Mouse (Mus musculus) stomach, embryonic 16.5 days (tissue): Measurements from ENCODE around the gene Gpatch4. TPM values are rescaled to one million over a fixed set of nuclear protein-coding genes. Genes with fewer than 3 reads are reported as not detected.

Experiments used
- ATAC-seq: fragments of 200-750 bp; cut with Nextera tagmentation; 2 replicates; pipeline ENCODE4 v1.8.0; 2017; ENCODE audit warnings: moderate number of reproducible peaks, moderate TSS enrichment; ENCODE audit not compliant: insufficient read depth, low FRiP score
- H3K27ac ChIP-seq: fragments of 300-500 bp; sonication (generic); 2 replicates; pipeline ENCODE4 v1.5.1; 2014; ENCODE audit warnings: low read length
- H3K27me3 ChIP-seq: fragments of 300-500 bp; sonication (generic); 2 replicates; pipeline ENCODE4 v1.6.1; 2014; ENCODE audit warnings: low read length, control low read depth, mixed read lengths; ENCODE audit not compliant: control insufficient read depth, insufficient read depth
- H3K36me3 ChIP-seq: fragments of 300-500 bp; sonication (generic); 2 replicates; pipeline ENCODE4 v1.6.1; 2014; ENCODE audit warnings: low read length; ENCODE audit not compliant: control insufficient read depth, insufficient read depth
- H3K4me1 ChIP-seq: fragments of 300-500 bp; sonication (generic); 2 replicates; pipeline ENCODE4 v1.6.1; 2014; ENCODE audit warnings: low read length, control low read depth, mixed read lengths; ENCODE audit not compliant: control insufficient read depth, insufficient read depth
- H3K4me2 ChIP-seq: fragments of 300-500 bp; sonication (generic); 2 replicates; pipeline ENCODE4 v1.6.1; 2014; ENCODE audit warnings: low read depth, low read length, mixed read lengths
- H3K4me3 ChIP-seq: fragments of 300-500 bp; sonication (generic); replicated peaks from 2 replicates; pipeline ENCODE4 v1.5.1; 2014; ENCODE audit warnings: mild to moderate bottlenecking, low read length
- H3K9ac ChIP-seq: fragments of 300-500 bp; sonication (generic); 2 replicates; pipeline ENCODE4 v1.6.1; 2014; ENCODE audit warnings: low read length
- H3K9me3 ChIP-seq: fragments of 300-500 bp; sonication (generic); replicated peaks from 2 replicates; pipeline ENCODE4 v1.6.1; 2016; ENCODE audit warnings: low read length, control low read depth; ENCODE audit not compliant: control insufficient read depth
- WGBS: fragments of 180-500 bp; shearing (Covaris S2); extraction: QIAGEN DNeasy Blood & Tissue Kit; methylation state at CpG from one replicate; pipeline ENCODE4 v1.1.7; 2014; 5-methylcytosine and 5-hydroxymethylcytosine counted together
- polyA plus RNA-seq: library from polyadenylated mRNA; unstranded; fragments of >200 nt; fragmentation: Nextera tagmentation; extraction: Ambion mirVana; gene quantifications from 2 replicates; pipeline ENCODE4 v1.2.1, GENCODE M21; 2015

Gene Gpatch4
- polyA plus RNA-seq, 1 experiment from 2014 or later = 30.1 TPM

GRCm38 (mm10) chr3:88084001-88084400, 41.1 kb downstream of the Gpatch4 start:
- no peaks in the 10 kb centered on the region for H3K9me3 ChIP-seq
- no peak for ATAC-seq
- no peaks in the 10 kb centered on the region for H3K27me3 ChIP-seq
- no peak overlapping the region for H3K4me3 ChIP-seq
- H3K9ac ChIP-seq = no peak overlapping the region
- peaks cover 4% of the 10 kb centered on the region; the same call in 1 of the 2 replicates for H3K36me3 ChIP-seq
- no peak overlapping the region for H3K27ac ChIP-seq
- no peak overlapping the region for H3K4me2 ChIP-seq
- H3K4me1 ChIP-seq = peaks cover 12% of the 10 kb centered on the region
- 91% methylated on average over 2 of the region's 2 CpGs for WGBS

GRCm38 (mm10) chr3:88085459-88085858, 42.6 kb downstream of the Gpatch4 start:
- Histone ChIP-seq H3K27ac (no peak overlapping the region), H3K4me2 (no peak overlapping the region), H3K4me3 (no peak overlapping the region), H3K9me3 (no peaks in the 10 kb centered on the region), H3K27me3 (no peaks in the 10 kb centered on the region), H3K4me1 (peaks cover 12% of the 10 kb centered on the region), H3K9ac (no peak overlapping the region), H3K36me3 (peaks cover 8% of the 10 kb centered on the region; the same call in 1 of the 2 replicates)
- ATAC-seq = no peak
- WGBS = 96% methylated on average over 8 of the region's 9 CpGs

GRCm38 (mm10) chr3:88087688-88088087, 44.8 kb downstream of the Gpatch4 start:
- Histone ChIP-seq H3K9ac (no peak overlapping the region), H3K4me1 (peaks cover 6% of the 10 kb centered on the region), H3K27ac (no peak overlapping the region), H3K36me3 (peaks cover 20% of the 10 kb centered on the region), H3K4me3 (no peak overlapping the region), H3K4me2 (no peak overlapping the region), H3K27me3 (no peaks in the 10 kb centered on the region), H3K9me3 (no peaks in the 10 kb centered on the region)
- no peak for ATAC-seq
- WGBS = 96% methylated on average over 1 of the region's 1 CpGs

GRCm38 (mm10) chr3:88090106-88090505, 47.2 kb downstream of the Gpatch4 start:
- Histone ChIP-seq H3K4me3 (no peak overlapping the region), H3K9me3 (no peaks in the 10 kb centered on the region), H3K4me1 (no peaks in the 10 kb centered on the region), H3K27ac (no peak overlapping the region), H3K36me3 (peaks cover 24% of the 10 kb centered on the region), H3K27me3 (no peaks in the 10 kb centered on the region), H3K9ac (no peak overlapping the region), H3K4me2 (no peak overlapping the region)
- 93% methylated on average over 7 of the region's 7 CpGs for WGBS
- no peak for ATAC-seq

GRCm38 (mm10) chr3:88090616-88091015, 47.7 kb downstream of the Gpatch4 start:
- WGBS = 92% methylated on average over 6 of the region's 6 CpGs
- peaks cover 24% of the 10 kb centered on the region for H3K36me3 ChIP-seq

GRCm38 (mm10) chr3:88094126-88094525, 51.2 kb downstream of the Gpatch4 start:
- H3K4me2 ChIP-seq = no peak overlapping the region
- H3K4me1 ChIP-seq = no peaks in the 10 kb centered on the region
- no peak for ATAC-seq
- H3K9ac ChIP-seq = no peak overlapping the region
- H3K27ac ChIP-seq = no peak overlapping the region
- H3K36me3 ChIP-seq = peaks cover 23% of the 10 kb centered on the region
- H3K4me3 ChIP-seq = no peak overlapping the region
- H3K27me3 ChIP-seq = no peaks in the 10 kb centered on the region
- H3K9me3 ChIP-seq = no peaks in the 10 kb centered on the region
- WGBS = 93% methylated on average over 5 of the region's 5 CpGs

More at GRCm38 (mm10) chr3:88090616-88091015, 47.7 kb downstream of the Gpatch4 start:
- no peaks in the 10 kb centered on the region for H3K4me1 ChIP-seq
- H3K4me3 ChIP-seq = no peak overlapping the region
- no peaks in the 10 kb centered on the region for H3K27me3 ChIP-seq
- no peak for ATAC-seq
- H3K9ac ChIP-seq = no peak overlapping the region
- no peak overlapping the region for H3K27ac ChIP-seq
- H3K4me2 ChIP-seq = no peak overlapping the region
- no peaks in the 10 kb centered on the region for H3K9me3 ChIP-seq

GRCm38 (mm10) chr3:88097666-88098065, 54.8 kb downstream of the Gpatch4 start:
- H3K9me3 ChIP-seq = no peaks in the 10 kb centered on the region
- no peak overlapping the region for H3K9ac ChIP-seq
- no peak overlapping the region for H3K27ac ChIP-seq
- peaks cover 11% of the 10 kb centered on the region for H3K36me3 ChIP-seq
- 76% methylated on average over 6 of the region's 6 CpGs for WGBS
- H3K4me2 ChIP-seq = no peak overlapping the region
- H3K4me3 ChIP-seq = no peak overlapping the region
- H3K27me3 ChIP-seq = no peaks in the 10 kb centered on the region
- no peaks in the 10 kb centered on the region for H3K4me1 ChIP-seq
- ATAC-seq = no peak

- no peak overlapping the region for H3K9ac ChIP-seq
- WGBS = 64% methylated on average over 3 of the region's 3 CpGs
- H3K27ac ChIP-seq = no peak overlapping the region
- H3K4me1 ChIP-seq = no peaks in the 10 kb centered on the region
- no peak overlapping the region for H3K4me3 ChIP-seq
- H3K4me2 ChIP-seq = no peak overlapping the region
- no peak for ATAC-seq
- H3K9me3 ChIP-seq = no peaks in the 10 kb centered on the region
- H3K36me3 ChIP-seq = peaks cover 7% of the 10 kb centered on the region; the same call in 1 of the 2 replicates
- H3K27me3 ChIP-seq = no peaks in the 10 kb centered on the region
These were observed 57.3 kb downstream of the Gpatch4 start for GRCm38 (mm10) chr3:88100251-88100650.

- no peak overlapping the region for H3K4me2 ChIP-seq
- peaks cover 7% of the 10 kb centered on the region; the same call in 1 of the 2 replicates for H3K36me3 ChIP-seq
- WGBS = 88% methylated on average over 7 of the region's 7 CpGs
These were observed 58.8 kb downstream of the Gpatch4 start for GRCm38 (mm10) chr3:88101736-88102135.

More at GRCm38 (mm10) chr3:88101736-88102135, 58.8 kb downstream of the Gpatch4 start:
- H3K9me3 ChIP-seq = no peaks in the 10 kb centered on the region
- H3K9ac ChIP-seq = no peak overlapping the region
- ATAC-seq = no peak
- H3K4me1 ChIP-seq = no peaks in the 10 kb centered on the region
- H3K4me3 ChIP-seq = no peak overlapping the region
- H3K27ac ChIP-seq = no peak overlapping the region
- H3K27me3 ChIP-seq = no peaks in the 10 kb centered on the region
